Mouse (Mus musculus) hindbrain, postnatal 0 days (tissue): ENCODE results near the gene Mef2c. TPM values are rescaled to one million over a fixed set of nuclear protein-coding genes. Genes with fewer than 3 reads are reported as not detected.

Experiments used
- ATAC-seq: fragments of 200-750 bp; cut with Nextera tagmentation; 2 replicates; pipeline ENCODE4 v1.8.0; 2017; ENCODE audit warnings: mild to moderate bottlenecking, moderate TSS enrichment, moderate library complexity
- DNase-seq: peaks from one replicate; pipeline ENCODE4 v3.0.0-alpha.2; 2015; ENCODE audit warnings: low spot score
- H3K27ac ChIP-seq: fragments of 300-500 bp; sonication (generic); 2 replicates; pipeline ENCODE4 v1.5.1; 2014; ENCODE audit warnings: mild to moderate bottlenecking
- H3K27me3 ChIP-seq: fragments of 300-500 bp; sonication (generic); 2 replicates; pipeline ENCODE4 v1.6.1; 2014; ENCODE audit warnings: low read length, mixed read lengths; ENCODE audit not compliant: insufficient read depth
- H3K36me3 ChIP-seq: fragments of 300-500 bp; sonication (generic); 2 replicates; pipeline ENCODE4 v1.6.1; 2014; ENCODE audit warnings: low read length, mixed read lengths; ENCODE audit not compliant: insufficient read depth
- H3K4me1 ChIP-seq: fragments of 300-500 bp; sonication (generic); 2 replicates; pipeline ENCODE4 v1.6.1; 2014; ENCODE audit warnings: antibody characterized with exemption, low read length, mixed read lengths; ENCODE audit not compliant: insufficient read depth
- H3K4me2 ChIP-seq: fragments of 300-500 bp; sonication (generic); 2 replicates; pipeline ENCODE4 v1.6.1; 2014; ENCODE audit warnings: low read depth, mild to moderate bottlenecking, low read length, moderate library complexity, mixed read lengths
- H3K4me3 ChIP-seq: fragments of 300-500 bp; sonication (generic); 2 replicates; pipeline ENCODE4 v1.5.1; 2014; ENCODE audit warnings: low read length
- H3K9ac ChIP-seq: fragments of 300-500 bp; sonication (generic); replicated peaks from 2 replicates; pipeline ENCODE4 v1.6.1; 2014; ENCODE audit warnings: mild to moderate bottlenecking, low read length, moderate library complexity, mixed read lengths
- H3K9me3 ChIP-seq: fragments of 300-500 bp; sonication (generic); 2 replicates; pipeline ENCODE4 v1.6.1; 2016; ENCODE audit warnings: low read length, mixed read lengths
- CTCF ChIP-seq: IDR thresholded peaks from 2 replicates; pipeline ENCODE4 v1.5.1; 2016; ENCODE audit warnings: antibody characterized with exemption, control low read depth, low read depth
- WGBS: fragments of 180-500 bp; shearing (Covaris S2); extraction: QIAGEN DNeasy Blood & Tissue Kit; methylation state at CpG from one replicate; pipeline ENCODE4 v1.1.7; 2014; 5-methylcytosine and 5-hydroxymethylcytosine counted together
- polyA plus RNA-seq: library from polyadenylated mRNA; unstranded; fragments of >200 nt; fragmentation: Nextera tagmentation; extraction: Ambion mirVana; gene quantifications from 2 replicates; pipeline ENCODE4 v1.2.1, GENCODE M21; 2015
- total RNA-seq: library from RNA; depleted of rRNA; stranded (reverse); fragments of >200 nt; gene quantifications from 2 replicates; pipeline ENCODE4 v1.2.3, GENCODE M21; 2014

Mef2c gene
- total and polyA plus RNA-seq, 2 experiments from 2014 or later: 27.2 to 46.2 TPM

DNA sequence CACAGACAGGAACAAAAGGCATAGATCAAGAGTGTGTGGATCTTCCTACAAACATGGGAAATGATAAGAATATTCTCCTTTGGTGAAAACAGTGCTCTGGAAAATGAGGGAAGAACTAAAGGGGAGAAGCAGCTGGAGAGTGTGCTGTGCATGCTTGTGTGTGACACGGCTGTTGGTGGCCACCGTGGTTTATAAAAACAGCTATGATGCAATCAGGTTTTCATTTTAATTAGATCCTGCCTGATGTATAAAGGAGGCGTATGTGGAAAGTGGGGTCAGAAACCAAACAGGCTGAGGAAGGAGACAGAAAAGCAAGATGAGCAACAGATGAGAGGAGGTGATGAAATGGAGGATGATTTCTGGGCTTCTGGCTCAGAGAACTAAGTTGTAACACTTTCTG is 112.0 kb downstream of the Mef2c start:
- ATAC-seq: no peak
- DNase-seq: no peak
- WGBS: 88% methylated on average over 3 of the region's 3 CpGs
- Histone ChIP-seq H3K27ac (no peak overlapping the region), H3K9ac (no peak overlapping the region), H3K4me3 (no peak overlapping the region), H3K36me3 (no peaks in the 10 kb centered on the region), H3K9me3 (no peaks in the 10 kb centered on the region), H3K4me2 (no peak overlapping the region), H3K4me1 (no peaks in the 10 kb centered on the region), H3K27me3 (no peaks in the 10 kb centered on the region)
- TF ChIP-seq CTCF: no peak

DNA sequence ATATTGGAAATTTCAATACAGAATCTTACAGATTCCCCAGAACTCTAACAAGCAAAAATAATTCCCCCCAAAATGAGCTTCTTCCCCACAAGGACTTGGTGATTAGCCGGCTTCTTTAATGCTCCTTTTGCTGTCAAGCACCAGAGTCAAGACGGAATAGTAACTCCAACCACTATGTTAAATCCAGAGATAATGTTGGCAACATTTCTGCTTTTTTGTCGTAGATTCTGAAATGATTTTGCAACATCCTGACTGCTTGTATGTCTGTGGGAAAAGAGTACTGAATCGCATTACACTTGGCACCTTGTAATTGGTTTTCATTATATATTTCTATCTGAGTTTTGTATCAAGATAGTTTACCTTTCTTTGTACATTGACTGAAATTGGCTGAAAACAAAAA is 120.8 kb downstream of the Mef2c start:
- WGBS: 89% methylated on average over 4 of the region's 4 CpGs
- Histone ChIP-seq H3K9ac (no peak overlapping the region), H3K9me3 (no peaks in the 10 kb centered on the region), H3K36me3 (no peaks in the 10 kb centered on the region), H3K27ac (no peak overlapping the region), H3K4me3 (no peak overlapping the region), H3K4me2 (no peak overlapping the region), H3K27me3 (no peaks in the 10 kb centered on the region), H3K4me1 (no peaks in the 10 kb centered on the region)
- no peak for TF ChIP-seq CTCF
- no peak for DNase-seq
- no peak for ATAC-seq

- DNase-seq (no peak), ATAC-seq (no peak)
- Histone ChIP-seq H3K9ac (no peak overlapping the region), H3K27ac (no peak overlapping the region), H3K4me1 (no peaks in the 10 kb centered on the region), H3K9me3 (no peaks in the 10 kb centered on the region), H3K4me2 (no peak overlapping the region), H3K36me3 (no peaks in the 10 kb centered on the region), H3K27me3 (no peaks in the 10 kb centered on the region), H3K4me3 (no peak overlapping the region)
- no peak for TF ChIP-seq CTCF
- 89% methylated on average over 4 of the region's 4 CpGs for WGBS
Measured at GRCm38 (mm10) chr13:83627429-83627828, 123.6 kb downstream of the Mef2c start.

DNA sequence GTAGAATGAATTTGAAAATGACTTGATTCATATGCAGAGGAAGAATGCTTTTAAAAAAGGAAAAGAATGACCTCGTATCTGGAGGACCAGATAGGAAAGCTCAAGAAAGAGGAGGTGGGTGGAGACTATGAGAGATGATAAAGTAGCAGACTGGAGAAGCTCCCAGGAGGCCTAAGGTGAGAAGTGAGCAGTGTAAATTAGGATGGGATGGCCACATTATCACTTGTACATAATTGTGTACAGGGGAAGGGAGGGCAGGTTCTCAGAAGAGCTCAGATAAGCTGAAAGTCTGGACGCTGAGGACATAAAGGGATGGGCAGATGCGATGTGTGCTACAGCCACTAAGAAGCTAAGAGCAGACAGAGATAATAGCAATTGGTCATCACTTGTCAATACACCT is 124.3 kb downstream of the Mef2c start:
- no peak overlapping the region for H3K4me2 ChIP-seq
- no peak overlapping the region for H3K9ac ChIP-seq
- TF ChIP-seq CTCF: no peak
- H3K4me3 ChIP-seq: no peak overlapping the region
- WGBS: 89% methylated on average over 3 of the region's 3 CpGs
- ATAC-seq (no peak), DNase-seq (no peak)
- H3K36me3 ChIP-seq: no peaks in the 10 kb centered on the region
- no peak overlapping the region for H3K27ac ChIP-seq
- H3K27me3 ChIP-seq: no peaks in the 10 kb centered on the region
- H3K4me1 ChIP-seq: no peaks in the 10 kb centered on the region
- no peaks in the 10 kb centered on the region for H3K9me3 ChIP-seq

DNA sequence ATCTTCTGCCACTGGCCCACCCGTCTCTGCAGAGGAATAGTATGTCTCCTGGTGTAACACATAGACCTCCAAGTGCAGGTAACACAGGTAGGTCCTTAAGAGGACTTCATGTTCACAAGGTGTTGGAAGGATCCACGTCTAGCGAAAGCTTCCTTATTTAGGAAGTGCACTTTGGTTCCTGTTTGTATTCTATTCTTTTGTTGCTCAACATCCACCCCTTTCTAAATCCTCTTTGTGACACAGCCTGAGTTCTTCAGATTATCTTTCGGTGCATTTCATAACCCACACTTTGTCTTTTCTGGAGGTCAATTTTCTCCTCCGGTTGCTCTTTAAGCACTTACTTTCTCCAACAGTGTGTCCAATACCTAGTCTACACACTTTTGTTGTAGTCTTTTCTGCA is 129.3 kb downstream of the Mef2c start:
- DNase-seq (no peak), ATAC-seq (no peak)
- no peak overlapping the region for H3K9ac ChIP-seq
- H3K4me1 ChIP-seq: no peaks in the 10 kb centered on the region
- WGBS: 92% methylated on average over 5 of the region's 5 CpGs
- no peak overlapping the region for H3K4me3 ChIP-seq
- no peaks in the 10 kb centered on the region for H3K36me3 ChIP-seq
- H3K4me2 ChIP-seq: no peak overlapping the region
- TF ChIP-seq CTCF: no peak
- no peak overlapping the region for H3K27ac ChIP-seq
- no peaks in the 10 kb centered on the region for H3K27me3 ChIP-seq
- H3K9me3 ChIP-seq: no peaks in the 10 kb centered on the region

DNA sequence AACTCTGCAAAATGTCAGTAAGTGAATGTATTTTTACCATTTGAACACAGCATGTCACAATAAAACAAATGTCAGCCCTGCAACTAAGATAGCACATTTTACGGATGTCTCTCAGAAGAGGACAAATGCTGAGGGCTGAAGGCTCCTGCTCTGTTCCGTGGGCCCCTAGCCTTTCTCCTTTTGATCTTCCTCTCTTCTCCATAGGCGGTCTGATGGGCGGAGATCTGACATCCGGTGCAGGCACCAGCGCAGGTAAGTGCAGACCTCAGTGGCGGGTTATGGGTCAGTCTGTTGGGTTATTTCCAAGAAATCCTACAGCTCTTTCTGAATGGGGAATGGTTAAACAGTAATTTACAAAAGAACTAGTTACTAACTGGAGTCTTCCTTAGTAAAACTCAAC is 131.4 kb downstream of the Mef2c start:
- H3K4me3 ChIP-seq: no peak overlapping the region
- TF ChIP-seq CTCF: no peak
- ATAC-seq: no peak
- H3K36me3 ChIP-seq: no peaks in the 10 kb centered on the region
- H3K9me3 ChIP-seq: no peaks in the 10 kb centered on the region
- H3K4me2 ChIP-seq: no peak overlapping the region
- H3K9ac ChIP-seq: no peak overlapping the region
- DNase-seq: no peak
- 54% methylated on average over 7 of the region's 7 CpGs for WGBS
- no peak overlapping the region for H3K27ac ChIP-seq
- H3K27me3 ChIP-seq: no peaks in the 10 kb centered on the region
- no peaks in the 10 kb centered on the region for H3K4me1 ChIP-seq

DNA sequence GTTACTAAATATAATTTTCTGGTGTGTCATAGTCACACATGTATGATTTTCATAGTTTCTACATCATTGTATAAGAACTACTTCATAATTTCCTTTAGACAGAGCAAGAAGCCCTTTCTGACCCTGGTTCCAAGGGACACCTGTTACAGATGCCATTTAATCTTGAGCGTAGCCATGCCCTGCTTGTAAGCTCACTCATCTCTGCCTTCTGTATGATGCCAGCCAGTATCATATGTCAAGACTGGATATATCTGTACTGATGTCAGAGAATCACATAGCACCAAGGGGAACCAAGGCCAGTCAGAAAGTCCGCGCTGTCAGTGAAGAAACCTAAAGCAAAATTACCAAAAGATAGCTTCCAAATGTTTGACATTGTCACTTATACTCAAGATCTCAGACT is 133.8 kb downstream of the Mef2c start:
- Histone ChIP-seq H3K36me3 (no peaks in the 10 kb centered on the region), H3K27ac (no peak overlapping the region), H3K4me3 (no peak overlapping the region), H3K9ac (no peak overlapping the region), H3K9me3 (no peaks in the 10 kb centered on the region), H3K27me3 (no peaks in the 10 kb centered on the region), H3K4me2 (no peak overlapping the region), H3K4me1 (no peaks in the 10 kb centered on the region)
- no peak for TF ChIP-seq CTCF
- WGBS: 95% methylated on average over 3 of the region's 3 CpGs
- DNase-seq (no peak), ATAC-seq (no peak)
